Mouse (Mus musculus): ENCODE data around the gene Hist1h4f. TPM values are rescaled to one million over a fixed set of nuclear protein-coding genes. Genes with fewer than 3 reads are reported as not detected.
"Not testable (repeated sequence)": the region's sequence is repeated elsewhere in the genome, so short reads cannot be mapped to it uniquely, and the experiment has no call there.

Hist1h4f gene
- polyA plus RNA-seq, 1 experiment: 4.7 TPM

GRCm38 (mm10) chr13:23541497-23541896 lies 10.0 kb downstream of the Hist1h4f start:
- no peaks in the 10 kb centered on the region for H3K4me1 ChIP-seq (ENCODE audit: control insufficient read depth, insufficient read depth, low read length)
- no peak overlapping the region for H3K27ac ChIP-seq (ENCODE audit: insufficient read depth, low read length)
- H3K27me3 ChIP-seq (ENCODE audit: control insufficient read depth, insufficient read depth, low read length): no peaks in the 10 kb centered on the region
- no peak for TF ChIP-seq POLR2A (IDR thresholded peaks at IDR 0.05; ENCODE audit: borderline replicate concordance, insufficient read depth, low read length)
- TF ChIP-seq CTCF (IDR thresholded peaks at IDR 0.05; ENCODE audit: borderline replicate concordance, insufficient read depth, low read depth, low read length): no peak
- 90% methylated on average over 3 of the region's 3 CpGs for WGBS
- H3K4me3 ChIP-seq (replicated peaks; ENCODE audit: insufficient read depth, low read depth, low read length): no peak overlapping the region
- no peak for DNase-seq

GRCm38 (mm10) chr13:23539821-23540220 lies 11.6 kb downstream of the Hist1h4f start:
- H3K4me3 ChIP-seq (replicated peaks; ENCODE audit: insufficient read depth, low read depth, low read length); H3K27me3 ChIP-seq (ENCODE audit: control insufficient read depth, insufficient read depth, low read length); H3K27ac ChIP-seq (ENCODE audit: insufficient read depth, low read length); H3K4me1 ChIP-seq (ENCODE audit: control insufficient read depth, insufficient read depth, low read length); DNase-seq: not testable (repeated sequence)
- WGBS: 83% methylated on average over 1 of the region's 1 CpGs

GRCm38 (mm10) chr13:23538249-23538648 lies 13.2 kb downstream of the Hist1h4f start:
- 58% methylated on average over 5 of the region's 5 CpGs for WGBS
- H3K27ac ChIP-seq (ENCODE audit: insufficient read depth, low read length): no peak overlapping the region
- H3K4me1 ChIP-seq (ENCODE audit: control insufficient read depth, insufficient read depth, low read length): peaks cover 4% of the 10 kb centered on the region; the same call in 1 of the 2 replicates
- no peaks in the 10 kb centered on the region for H3K27me3 ChIP-seq (ENCODE audit: control insufficient read depth, insufficient read depth, low read length)
- no peak overlapping the region for H3K4me3 ChIP-seq (replicated peaks; ENCODE audit: insufficient read depth, low read depth, low read length)
- DNase-seq: no peak
- TF ChIP-seq CTCF (IDR thresholded peaks at IDR 0.05; ENCODE audit: borderline replicate concordance, insufficient read depth, low read depth, low read length): no peak
- TF ChIP-seq POLR2A (IDR thresholded peaks at IDR 0.05; ENCODE audit: borderline replicate concordance, insufficient read depth, low read length): no peak

- Histone ChIP-seq H3K4me3 (replicated peaks; ENCODE audit: insufficient read depth, low read depth, low read length) (no peak overlapping the region), H3K27ac (ENCODE audit: insufficient read depth, low read length) (no peak overlapping the region), H3K27me3 (ENCODE audit: control insufficient read depth, insufficient read depth, low read length) (no peaks in the 10 kb centered on the region), H3K4me1 (ENCODE audit: control insufficient read depth, insufficient read depth, low read length) (peaks cover 4% of the 10 kb centered on the region; the same call in 1 of the 2 replicates)
- TF ChIP-seq CTCF (IDR thresholded peaks at IDR 0.05; ENCODE audit: borderline replicate concordance, insufficient read depth, low read depth, low read length): no peak
- no peak for TF ChIP-seq POLR2A (IDR thresholded peaks at IDR 0.05; ENCODE audit: borderline replicate concordance, insufficient read depth, low read length)
- DNase-seq: no peak
- 81% methylated on average over 3 of the region's 3 CpGs for WGBS
Measured at GRCm38 (mm10) chr13:23537006-23537710, 14.3 kb downstream of the Hist1h4f start.

GRCm38 (mm10) chr13:23536076-23536822 lies 15.2 kb downstream of the Hist1h4f start:
- peaks cover 4% of the 10 kb centered on the region; the same call in 1 of the 2 replicates for H3K4me1 ChIP-seq (ENCODE audit: control insufficient read depth, insufficient read depth, low read length)
- H3K27ac ChIP-seq (ENCODE audit: insufficient read depth, low read length): no peak overlapping the region
- WGBS: 10% methylated on average over 7 of the region's 7 CpGs
- TF ChIP-seq POLR2A (IDR thresholded peaks at IDR 0.05; ENCODE audit: borderline replicate concordance, insufficient read depth, low read length) (no peak), CTCF (IDR thresholded peaks at IDR 0.05; ENCODE audit: borderline replicate concordance, insufficient read depth, low read depth, low read length) (no peak)
- DNase-seq: no peak
- no peaks in the 10 kb centered on the region for H3K27me3 ChIP-seq (ENCODE audit: control insufficient read depth, insufficient read depth, low read length)
- no peak overlapping the region for H3K4me3 ChIP-seq (replicated peaks; ENCODE audit: insufficient read depth, low read depth, low read length)

- H3K27ac ChIP-seq (ENCODE audit: insufficient read depth, low read length); H3K27me3 ChIP-seq (ENCODE audit: control insufficient read depth, insufficient read depth, low read length); H3K4me1 ChIP-seq (ENCODE audit: control insufficient read depth, insufficient read depth, low read length): not testable (repeated sequence)
- peak within 1 kb of the TSS; percentile 31 for H3K4me3 ChIP-seq (replicated peaks; ENCODE audit: insufficient read depth, low read depth, low read length)
- under 1% methylated on average over 55 of the region's 62 CpGs for WGBS
- peak; percentile 81 to 87 for DNase-seq
Measured at GRCm38 (mm10) chr13:23535137-23536075, 16.0 kb downstream of the Hist1h4f start, which contains the start of gene Hist1h3g. TSS of gene Hist1h3g (plus strand) at chr13:23535422.

GRCm38 (mm10) chr13:23534368-23535131 lies 16.9 kb downstream of the Hist1h4f start:
- Histone ChIP-seq H3K4me1 (ENCODE audit: control insufficient read depth, insufficient read depth, low read length) (peaks cover 4% of the 10 kb centered on the region; the same call in 1 of the 2 replicates), H3K27me3 (ENCODE audit: control insufficient read depth, insufficient read depth, low read length) (no peaks in the 10 kb centered on the region), H3K27ac (ENCODE audit: insufficient read depth, low read length) (no peak overlapping the region), H3K4me3 (replicated peaks; ENCODE audit: insufficient read depth, low read depth, low read length) (peak overlapping the region; percentile 31)
- TF ChIP-seq CTCF (IDR thresholded peaks at IDR 0.05; ENCODE audit: borderline replicate concordance, insufficient read depth, low read depth, low read length) (no peak), POLR2A (IDR thresholded peaks at IDR 0.05; ENCODE audit: borderline replicate concordance, insufficient read depth, low read length) (no peak)
- WGBS: under 1% methylated on average over 15 of the region's 15 CpGs
- DNase-seq: no peak

GRCm38 (mm10) chr13:23533560-23534367 lies 17.7 kb downstream of the Hist1h4f start, which contains the start of gene Hist1h2af:
TSS of gene Hist1h2af (plus strand) at chr13:23533906.
- H3K27me3 ChIP-seq (ENCODE audit: control insufficient read depth, insufficient read depth, low read length); H3K27ac ChIP-seq (ENCODE audit: insufficient read depth, low read length); H3K4me1 ChIP-seq (ENCODE audit: control insufficient read depth, insufficient read depth, low read length): not testable (repeated sequence)
- peak; percentile 64 to 83 for DNase-seq
- peak within 1 kb of the TSS; percentile 70 for H3K4me3 ChIP-seq (replicated peaks; ENCODE audit: insufficient read depth, low read depth, low read length)
- WGBS: under 1% methylated on average over 22 of the region's 53 CpGs

All from cerebellum, adult 2 months (tissue).